Mouse (Mus musculus) activated CD4-positive, CD25-positive, alpha-beta regulatory T cell, adult 4 months (primary cell): ENCODE results near the gene Coil. TPM values are rescaled to one million over a fixed set of nuclear protein-coding genes. Genes with fewer than 3 reads are reported as not detected.
A peak's percentile ranks its signal among the peaks of the same experiment; 100 is the strongest.
"Not testable (repeated sequence)": the region's sequence is repeated elsewhere in the genome, so short reads cannot be mapped to it uniquely, and the experiment has no call there.

Source experiments
- ATAC-seq: one replicate; pipeline ENCODE4 v1.8.0; 2017
- polyA plus RNA-seq, 2 experiments: library from polyadenylated mRNA; unstranded; fragments of 100-300 nt; shearing (Covaris generic); gene quantifications; one replicate each; pipeline ENCODE4 v1.2.1; 2017

Gene Coil
- polyA plus RNA-seq, 2 experiments from 2014 or later: 4.8 to 6.5 TPM

DNA sequence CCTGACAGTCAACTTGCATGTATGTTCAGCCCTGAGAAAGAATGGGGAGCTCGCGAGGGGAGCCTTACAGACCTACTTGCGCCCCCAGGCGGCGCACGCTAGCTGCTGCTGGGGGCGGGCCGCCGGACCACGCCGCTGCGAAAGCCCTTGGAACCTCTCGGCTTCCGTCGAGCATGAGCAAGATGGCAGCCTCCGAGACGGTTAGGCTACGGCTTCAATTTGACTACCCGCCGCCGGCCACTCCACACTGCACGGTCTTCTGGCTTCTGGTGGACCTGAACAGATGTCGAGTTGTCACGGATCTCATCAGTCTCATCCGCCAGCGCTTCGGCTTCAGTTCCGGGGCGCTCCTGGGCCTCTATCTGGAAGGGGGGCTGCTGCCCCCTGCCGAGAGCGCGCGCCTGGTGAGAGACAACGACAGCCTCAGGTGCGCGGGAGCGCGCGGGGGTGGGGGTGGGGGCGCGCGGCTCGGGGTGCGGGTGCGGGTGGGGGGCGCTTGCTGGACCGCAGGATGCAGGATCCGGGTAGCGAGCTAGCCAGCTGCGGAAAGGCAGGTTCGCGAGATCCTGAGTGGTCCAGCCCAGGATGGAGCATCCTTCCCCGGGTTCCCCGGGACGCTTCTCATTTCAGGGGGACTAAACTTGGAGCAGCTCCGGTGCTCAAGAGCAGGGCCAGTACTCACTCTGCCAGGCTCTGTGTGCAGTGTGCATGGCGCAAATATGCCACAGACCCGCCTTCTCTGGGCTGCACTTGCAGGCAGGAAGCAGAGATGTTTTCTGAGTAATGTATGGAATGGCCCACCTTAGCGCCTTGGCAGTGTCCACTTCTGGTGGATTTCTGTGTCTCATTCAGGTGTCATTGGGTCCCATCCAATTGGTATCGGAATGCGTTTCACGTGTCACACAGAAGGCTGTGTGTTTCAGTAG is 4.0 kb downstream of the Coil start:
- ATAC-seq: peak; percentile 91

DNA sequence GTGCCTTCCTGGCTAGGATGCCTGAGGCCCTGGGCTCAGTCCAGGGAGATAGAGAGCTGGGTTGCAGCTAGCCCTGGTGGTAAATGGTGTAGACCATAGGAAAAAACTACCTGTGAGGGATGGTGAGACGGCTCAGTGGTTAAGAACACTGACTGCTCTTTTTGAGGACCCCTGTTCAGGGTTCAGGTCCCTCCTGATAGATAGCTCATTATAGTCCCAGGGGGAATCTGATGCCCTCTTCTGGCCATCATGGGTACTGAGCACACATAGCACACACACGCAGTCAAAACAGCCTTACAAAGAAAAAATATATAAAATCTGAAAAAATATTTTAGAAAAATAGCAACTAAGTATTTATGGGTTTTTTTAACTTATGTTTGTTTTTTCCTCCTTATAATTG is 6.3 kb downstream of the Coil start:
- no peak for ATAC-seq

- no peak for ATAC-seq
These were observed 7.1 kb downstream of the Coil start for GRCm38 (mm10) chr11:88977188-88977587.

- no peak for ATAC-seq
These were observed 11.3 kb downstream of the Coil start for GRCm38 (mm10) chr11:88981337-88981736.

- ATAC-seq: no peak
These were observed 16.6 kb downstream of the Coil start for GRCm38 (mm10) chr11:88986616-88987015.

DNA sequence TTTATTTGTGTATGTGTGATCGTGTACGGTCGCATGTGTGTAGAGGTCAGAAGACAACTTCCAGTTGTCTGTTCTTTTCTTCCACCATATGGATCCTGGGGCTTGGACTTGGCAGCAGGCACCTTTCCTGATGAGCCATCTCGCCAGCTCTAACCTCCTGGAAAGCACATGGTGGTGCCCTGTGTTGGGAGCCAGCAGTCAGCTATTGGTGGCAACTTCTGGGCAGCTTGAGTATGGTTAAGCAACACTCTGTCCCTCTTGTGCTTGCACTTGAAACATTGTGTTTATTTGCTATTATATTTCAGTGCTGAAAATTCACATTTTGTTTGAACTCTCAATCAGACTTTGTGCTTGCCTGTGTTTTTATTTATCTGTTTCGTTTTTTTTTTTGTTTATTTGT is 18.9 kb downstream of the Coil start:
- no peak for ATAC-seq

- ATAC-seq: peak; percentile 42
These were observed 19.5 kb downstream of the Coil start for GRCm38 (mm10) chr11:88989530-88989929.

DNA sequence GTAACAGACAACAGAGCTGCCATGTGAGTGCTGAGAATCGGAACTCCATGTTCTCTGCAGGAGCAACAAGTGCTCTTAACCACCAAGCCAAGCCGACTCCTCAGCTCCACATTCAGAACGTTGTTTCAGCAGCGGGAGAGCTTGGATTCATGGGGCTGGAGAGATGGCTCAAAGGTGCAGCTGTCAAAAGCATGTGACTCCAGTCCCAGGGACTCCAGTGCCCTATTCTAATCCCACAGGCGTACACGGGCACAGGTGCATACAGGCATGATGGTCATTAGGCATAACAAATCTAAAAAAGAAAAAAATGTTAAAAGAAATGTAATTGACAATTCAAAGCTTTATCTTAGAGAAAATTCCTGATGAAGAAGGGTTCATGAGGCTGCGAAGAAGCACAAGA is 23.1 kb downstream of the Coil start:
- no peak for ATAC-seq

DNA sequence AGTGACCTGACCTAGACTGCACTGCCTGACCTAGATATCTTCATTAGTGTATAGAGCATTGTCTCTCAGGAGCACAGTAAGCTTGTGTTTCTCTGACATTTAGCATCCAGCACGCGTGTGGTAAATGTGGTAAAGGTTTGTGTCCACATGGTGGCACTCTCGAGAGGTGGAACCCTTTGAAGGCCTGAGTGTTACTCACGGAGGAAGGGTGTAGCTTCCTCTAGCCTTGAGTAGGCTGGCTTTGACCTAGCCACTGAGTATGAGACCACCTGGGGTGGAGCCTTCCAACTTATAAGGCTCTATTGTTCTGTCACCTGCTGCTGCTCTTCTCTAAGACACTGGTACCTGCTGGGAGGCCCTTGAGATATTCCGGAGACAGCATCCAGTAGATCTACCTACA is 23.6 kb downstream of the Coil start:
- peak; percentile 92 for ATAC-seq

- no peak for ATAC-seq
These were observed 24.4 kb downstream of the Coil start for GRCm38 (mm10) chr11:88994492-88994891.

DNA sequence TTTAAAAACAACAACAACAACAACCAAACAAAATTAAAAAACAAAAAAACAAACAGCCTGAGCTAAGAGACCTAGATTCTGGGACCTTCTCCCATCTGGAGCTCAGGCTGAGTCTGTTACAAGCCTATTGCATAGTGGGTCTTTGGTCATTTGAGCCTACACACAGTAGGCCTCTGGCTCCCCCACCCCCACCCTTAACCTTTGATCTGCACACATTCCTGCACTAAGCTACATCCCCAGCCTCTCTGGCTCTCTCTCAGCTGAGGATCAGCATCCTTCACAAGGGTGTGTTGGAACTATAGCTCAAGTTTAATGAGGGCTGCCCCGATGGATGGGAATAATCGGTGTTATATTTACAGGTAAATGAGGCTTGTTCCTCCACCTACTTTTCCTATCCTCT is 25.6 kb downstream of the Coil start:
- ATAC-seq: no peak

DNA sequence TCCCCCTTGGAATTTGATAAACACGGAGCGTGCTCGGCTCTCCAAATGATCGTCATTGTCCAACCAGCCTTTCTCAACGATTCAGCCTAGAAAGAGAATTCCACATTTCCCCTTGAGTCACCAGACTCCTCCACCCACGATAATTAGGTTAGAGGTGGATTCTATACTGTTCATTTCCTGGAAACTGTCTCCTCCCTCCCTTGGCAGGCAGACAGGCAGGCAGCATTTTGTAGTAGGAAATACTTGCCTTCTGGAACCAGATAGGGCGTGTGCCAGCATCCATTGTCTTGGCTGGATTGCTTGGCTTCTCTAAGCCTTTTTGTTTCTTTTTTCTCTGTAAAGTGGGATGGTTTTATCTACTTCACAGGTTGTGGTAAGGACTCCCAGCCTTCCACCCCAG is 26.4 kb downstream of the Coil start:
- no peak for ATAC-seq

- not testable (repeated sequence) for ATAC-seq
These were observed 27.3 kb downstream of the Coil start for GRCm38 (mm10) chr11:88997343-88997742.

- ATAC-seq: no peak
These were observed 28.4 kb downstream of the Coil start for GRCm38 (mm10) chr11:88998406-88998805.

- peak; percentile 94 for ATAC-seq
These were observed 29.1 kb downstream of the Coil start, which contains the start of gene Trim25 for GRCm38 (mm10) chr11:88998974-88999722. Gene Trim25, plus strand, starts transcription at chr11:88999376.

DNA sequence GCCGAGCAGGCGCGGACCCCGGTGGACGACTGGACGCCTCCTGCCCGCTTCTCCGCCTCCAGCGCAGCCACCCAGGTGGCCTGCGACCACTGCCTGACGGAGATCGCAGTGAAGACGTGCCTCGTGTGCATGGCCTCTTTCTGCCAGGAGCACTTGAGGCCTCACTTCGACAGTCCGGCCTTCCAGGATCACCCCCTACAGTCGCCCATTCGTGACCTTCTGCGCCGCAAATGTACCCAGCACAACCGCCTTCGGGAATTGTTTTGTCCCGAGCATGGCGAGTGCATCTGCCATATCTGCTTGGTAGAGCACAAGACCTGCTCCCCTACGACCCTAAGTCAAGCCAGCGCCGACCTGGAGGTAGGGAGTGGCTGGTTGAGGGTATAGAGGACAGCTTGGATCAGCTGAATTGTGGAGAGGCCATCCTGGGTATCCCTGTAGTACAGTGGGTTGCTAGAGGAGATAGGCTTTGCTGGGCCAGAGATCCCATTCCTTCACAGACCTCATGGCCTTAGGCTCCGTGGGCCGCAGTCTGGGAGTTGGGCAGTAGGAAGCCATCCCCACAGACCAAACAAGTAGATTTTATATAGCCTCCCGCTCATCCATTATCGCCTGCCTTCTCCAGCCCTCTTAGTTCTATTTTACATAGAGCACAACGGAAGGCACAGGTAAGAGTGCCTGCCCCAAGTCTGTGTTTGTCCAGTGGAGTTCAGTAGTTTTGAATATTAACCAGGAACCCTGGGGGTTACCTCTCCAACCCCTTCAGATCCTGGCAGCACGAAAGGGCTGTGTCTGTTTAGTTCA is 29.9 kb downstream of the Coil start:
- no peak for ATAC-seq

GRCm38 (mm10) chr11:89000527-89000819 is 30.4 kb downstream of the Coil start:
- no peak for ATAC-seq

DNA sequence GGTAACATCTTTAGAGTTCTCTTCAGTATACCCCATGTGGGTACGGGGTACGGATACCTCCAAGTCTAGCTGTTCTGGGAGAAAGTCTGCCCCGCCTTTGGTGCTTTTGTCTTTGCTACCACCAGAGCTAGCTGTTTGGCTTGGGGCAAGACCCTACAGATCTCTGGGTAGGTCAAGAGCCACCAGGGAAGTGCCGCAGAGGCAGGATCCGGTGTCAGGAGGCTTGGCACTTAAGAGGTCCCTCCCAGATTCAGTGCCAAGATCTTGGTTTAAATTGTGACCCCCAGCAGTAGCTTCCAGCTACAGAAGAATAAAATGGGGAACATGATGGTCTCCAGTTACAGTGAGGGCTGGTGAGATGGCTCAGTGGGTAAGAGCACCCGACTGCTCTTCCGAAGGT is 31.5 kb downstream of the Coil start:
- ATAC-seq: no peak

- ATAC-seq: no peak
These were observed 32.0 kb downstream of the Coil start for GRCm38 (mm10) chr11:89002068-89002467.

DNA sequence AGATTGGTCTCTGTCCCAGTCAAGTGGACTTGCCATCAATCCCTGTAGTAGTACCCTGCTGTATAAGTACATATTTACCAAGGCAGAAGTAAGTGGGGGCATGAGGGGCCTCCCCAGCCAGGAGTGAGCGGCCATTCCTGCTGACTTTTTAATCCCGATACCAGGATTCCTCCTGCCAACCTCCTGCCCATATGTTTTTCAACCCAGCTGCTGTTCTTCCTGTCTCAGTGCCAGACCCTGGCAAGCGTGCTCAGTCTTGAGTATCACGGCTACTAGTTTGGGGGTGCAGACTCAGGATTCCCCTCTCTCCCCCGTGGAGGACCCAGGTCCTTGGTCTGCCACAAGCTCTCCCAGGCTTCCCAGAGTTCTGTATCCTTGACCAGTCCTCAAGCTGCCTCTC is 32.6 kb downstream of the Coil start:
- no peak for ATAC-seq

GRCm38 (mm10) chr11:89003078-89003477 is 33.0 kb downstream of the Coil start:
- ATAC-seq: no peak

DNA sequence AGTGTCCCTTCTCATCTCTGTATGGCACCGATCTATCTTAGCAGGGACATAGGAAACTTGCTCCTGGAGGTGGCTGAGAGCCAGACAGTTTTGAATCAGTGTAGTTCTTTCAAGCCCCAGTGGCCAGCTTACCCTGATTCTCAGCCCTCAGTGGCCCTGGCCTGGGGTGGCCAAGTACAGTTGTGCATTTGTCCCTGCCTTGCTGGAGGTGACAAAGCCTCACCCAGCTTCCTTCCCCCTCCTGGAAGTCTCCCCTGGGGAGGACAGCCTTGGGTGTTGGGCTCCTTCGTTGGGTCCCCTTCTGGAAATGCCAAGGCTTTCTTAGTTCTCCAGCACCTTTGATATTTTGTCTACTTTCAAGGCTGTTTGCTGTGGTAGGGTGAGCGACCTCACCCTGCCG is 33.7 kb downstream of the Coil start:
- no peak for ATAC-seq

DNA sequence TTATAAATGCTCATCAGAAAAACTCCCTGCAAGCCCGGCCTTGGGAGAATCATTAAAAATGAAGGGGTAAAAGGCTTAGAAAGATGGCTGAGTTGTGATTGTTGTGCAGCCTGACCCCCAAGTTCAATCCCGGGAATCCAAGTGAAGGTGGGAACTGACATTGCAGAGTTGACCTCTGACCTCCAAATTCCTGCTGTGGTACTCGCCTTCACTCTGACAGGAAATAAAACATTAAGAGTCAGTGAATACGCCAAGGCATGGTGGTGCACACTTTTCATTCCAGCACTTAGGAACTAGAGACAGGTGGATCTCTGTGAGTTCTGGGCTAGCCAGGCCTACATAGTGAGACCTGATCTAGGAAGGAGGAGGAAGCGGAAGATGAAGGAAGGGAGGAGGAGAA is 35.4 kb downstream of the Coil start:
- ATAC-seq: no peak
